Mouse (Mus musculus) central nervous system, embryonic 11.5 days (tissue): ENCODE data around the gene Trim40. TPM values are rescaled to one million over a fixed set of nuclear protein-coding genes. Genes with fewer than 3 reads are reported as not detected.

Experiments
- polyA plus RNA-seq: library from polyadenylated mRNA; depleted of rRNA; stranded (reverse); fragments of >200 nt; gene quantifications from 2 replicates; pipeline ENCODE4 v1.2.3, GENCODE M21; 2012; rRNA removed

Gene Trim40
- polyA plus RNA-seq, result not detected in 2 replicates

DNA sequence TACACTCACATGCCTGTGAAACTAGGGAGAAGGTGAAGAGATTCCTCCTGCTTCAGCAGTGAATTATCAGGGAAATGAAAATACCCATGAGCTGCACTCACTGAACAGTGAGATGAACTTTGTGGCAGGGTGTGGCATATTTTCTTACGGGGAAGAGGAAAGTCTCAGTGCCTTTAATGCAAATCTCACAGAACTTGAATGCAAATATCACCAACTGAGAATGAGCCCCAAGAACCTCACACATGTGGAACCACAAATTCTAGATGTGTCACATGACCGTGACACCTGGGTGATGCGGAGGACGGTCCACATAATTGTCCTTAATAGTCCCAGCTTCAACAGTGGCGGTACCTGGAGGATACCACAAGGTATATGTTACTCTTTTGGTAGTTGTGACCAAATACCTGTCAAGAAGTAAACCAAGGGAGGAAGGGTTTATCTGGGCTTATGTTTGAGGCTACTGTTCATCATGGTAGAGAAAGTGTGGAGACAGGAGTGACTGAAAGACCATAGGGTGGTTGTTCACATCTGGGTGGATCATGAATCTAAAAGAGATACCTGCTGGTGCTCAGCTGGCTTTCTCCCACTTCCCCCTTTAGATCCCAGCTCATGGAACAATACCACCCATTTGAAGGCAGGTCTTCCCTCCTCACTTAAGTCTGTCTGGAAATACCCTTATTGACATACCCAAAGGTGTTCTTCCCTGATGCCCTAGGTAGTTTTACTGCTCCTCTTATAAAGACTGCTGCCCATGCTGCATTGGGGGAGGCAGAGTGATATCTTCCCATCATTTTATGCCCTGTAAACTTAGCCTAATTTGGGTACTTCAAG, at the start of gene Trim40:
Gene Trim40, minus strand, starts transcription at position 51 of the 831 bp plus-strand sequence.

GRCm38 (mm10) chr17:36897552-36898205, 7.8 kb upstream of the Trim40 start, which contains the start of gene Trim31:
Gene Trim31 (plus strand): TSS chr17:36898118.

DNA sequence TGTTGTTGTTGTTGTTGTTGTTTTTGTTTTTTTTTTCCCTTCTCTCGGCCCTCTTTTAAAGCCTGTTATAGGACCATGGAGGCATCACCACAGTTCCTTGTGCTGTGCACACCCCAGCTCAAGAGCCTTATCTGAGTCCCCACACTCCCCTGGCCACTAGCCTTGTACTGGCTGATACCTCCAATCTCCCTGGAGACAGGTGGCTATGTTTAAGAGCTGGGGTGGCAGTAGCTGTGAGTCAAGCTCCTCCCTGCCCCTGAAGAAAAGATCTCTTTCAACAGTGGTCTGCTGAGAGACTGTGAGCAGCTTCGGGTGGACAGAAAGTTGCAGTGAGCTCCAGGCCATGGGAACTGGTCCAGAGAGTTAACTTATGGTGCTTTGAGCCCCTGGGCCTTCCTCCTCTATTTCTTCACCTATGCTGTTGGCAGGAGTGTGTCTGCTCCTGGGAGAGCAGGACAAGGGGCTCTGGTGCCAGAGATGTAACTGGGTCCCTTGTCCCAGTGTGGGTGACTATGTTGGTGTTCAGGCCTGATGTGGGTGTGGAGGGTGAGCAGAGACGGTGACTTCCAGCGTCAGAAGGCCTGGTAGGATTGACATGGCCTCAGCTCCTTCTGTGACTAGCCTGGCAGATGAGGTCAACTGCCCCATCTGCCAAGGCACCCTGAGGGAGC, 20.5 kb downstream of the Trim40 start, which contains the start of gene Trim10:
Gene Trim10, plus strand, starts transcription at position 291 of the 671 bp plus-strand sequence.

GRCm38 (mm10) chr17:36866719-36867527, 23.0 kb downstream of the Trim40 start, which contains the start of gene Trim15:
Gene Trim15 (minus strand): TSS chr17:36867210.

GRCm38 (mm10) chr17:36836874-36837647, 52.9 kb downstream of the Trim40 start, which contains the start of gene Trim26:
Gene Trim26 (plus strand): TSS chr17:36837134.

Other genes with a start within 250 kb of the Trim40 start
- not detected in 2 replicates for gene H2-M9, start 247.5 kb downstream of the Trim40 start, polyA plus RNA-seq
- gene H2-M1, start 217.9 kb downstream of the Trim40 start, polyA plus RNA-seq, result not detected in 2 replicates
- gene H2-M10.5, start 117.2 kb downstream of the Trim40 start, polyA plus RNA-seq, result not detected in 2 replicates
- not detected in 2 replicates for gene H2-M10.6, start 78.0 kb downstream of the Trim40 start, polyA plus RNA-seq
- 40.5 and 46.1 TPM in 2 replicates for gene Trim26, start 53.0 kb downstream of the Trim40 start, polyA plus RNA-seq
- 0.08 and 0.12 TPM in 2 replicates for gene Trim15, start 22.9 kb downstream of the Trim40 start, polyA plus RNA-seq
- 8.1 and 10.7 TPM in 2 replicates for gene Trim10, start 20.5 kb downstream of the Trim40 start, polyA plus RNA-seq
- not detected in 2 replicates for gene Trim31, start 8.0 kb upstream of the Trim40 start, polyA plus RNA-seq
- gene Rnf39, start 52.8 kb upstream of the Trim40 start, polyA plus RNA-seq, result 0.15 and 0.22 TPM in 2 replicates
- 147 and 182 TPM in 2 replicates for gene Ppp1r11, start 61.6 kb upstream of the Trim40 start, polyA plus RNA-seq
- 62.0 and 77.5 TPM in 2 replicates for gene Znrd1, start 68.4 kb upstream of the Trim40 start, polyA plus RNA-seq
- gene Znrd1as, start 68.5 kb upstream of the Trim40 start, polyA plus RNA-seq, result 7.1 and 7.4 TPM in 2 replicates
- gene 2410137M14Rik, start 91.1 kb upstream of the Trim40 start, polyA plus RNA-seq, result 0.61 and 0.72 TPM in 2 replicates
- gene H2-M5, start 99.4 kb upstream of the Trim40 start, polyA plus RNA-seq, result 8.8 and 11.2 TPM in 2 replicates
- 133 and 194 TPM in 2 replicates for gene Zfp57, start 111.0 kb upstream of the Trim40 start, polyA plus RNA-seq
- not detected in 2 replicates for gene Mog, start 133.3 kb upstream of the Trim40 start, polyA plus RNA-seq
- 73.5 and 100.0 TPM in 2 replicates for gene Gabbr1, start 155.8 kb upstream of the Trim40 start, polyA plus RNA-seq
- not detected in 2 replicates for gene Olfr90, start 198.4 kb upstream of the Trim40 start, polyA plus RNA-seq
- gene Olfr91, start 208.2 kb upstream of the Trim40 start, polyA plus RNA-seq, result not detected in 2 replicates
- not detected in 2 replicates for gene Olfr92, start 230.0 kb upstream of the Trim40 start, polyA plus RNA-seq